Mouse (Mus musculus): Measurements from ENCODE around the gene Coro1c.

Coro1c gene

DNA sequence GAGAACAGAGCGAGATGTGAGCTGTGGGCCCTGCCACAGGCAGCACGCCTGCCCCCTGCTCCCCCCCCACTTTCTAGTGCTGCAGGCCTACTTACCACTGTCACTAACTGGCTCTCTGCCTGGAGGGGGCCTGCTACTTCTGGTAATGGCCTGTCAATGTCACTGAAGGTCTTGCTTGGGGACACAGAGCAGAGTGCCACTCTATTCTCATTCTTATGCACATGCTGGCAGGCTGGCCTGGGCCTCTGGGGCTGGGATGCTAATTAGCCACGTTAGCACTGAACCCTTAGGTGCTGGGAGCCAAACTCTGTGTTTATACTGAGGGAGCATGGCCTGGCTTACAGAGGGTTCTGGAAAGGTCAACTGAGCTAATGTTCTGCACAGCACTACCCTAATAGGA, 52.9 kb downstream of the Coro1c start:
- DNase-seq (ENCODE audit: low spot score in 2 of 2): no peak

- no peak for DNase-seq (ENCODE audit: low spot score in 2 of 2)
Measured at GRCm38 (mm10) chr5:113855117-113855516, 53.4 kb downstream of the Coro1c start.

DNA sequence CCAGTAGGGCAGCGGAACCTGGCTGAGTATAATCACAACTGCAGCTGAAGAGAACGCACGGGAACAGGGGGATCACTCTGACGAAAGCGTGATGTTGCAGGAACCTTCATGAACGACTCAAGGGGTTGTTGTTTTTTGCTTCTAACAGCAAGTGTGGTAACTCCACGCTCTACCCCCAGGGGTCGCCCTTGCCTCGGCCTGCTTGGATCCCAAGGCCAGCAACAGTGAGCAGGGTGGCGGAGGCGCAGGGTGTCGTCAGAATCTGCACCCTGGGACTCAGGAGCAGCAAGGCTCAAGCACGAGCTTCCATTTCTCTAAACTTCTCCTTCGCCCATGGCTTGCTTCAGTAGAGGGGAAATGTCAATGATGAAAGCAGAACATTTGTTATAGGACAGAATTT, 54.1 kb downstream of the Coro1c start:
- peak; percentile 72 to 87 for DNase-seq (ENCODE audit: low spot score in 2 of 2)

DNA sequence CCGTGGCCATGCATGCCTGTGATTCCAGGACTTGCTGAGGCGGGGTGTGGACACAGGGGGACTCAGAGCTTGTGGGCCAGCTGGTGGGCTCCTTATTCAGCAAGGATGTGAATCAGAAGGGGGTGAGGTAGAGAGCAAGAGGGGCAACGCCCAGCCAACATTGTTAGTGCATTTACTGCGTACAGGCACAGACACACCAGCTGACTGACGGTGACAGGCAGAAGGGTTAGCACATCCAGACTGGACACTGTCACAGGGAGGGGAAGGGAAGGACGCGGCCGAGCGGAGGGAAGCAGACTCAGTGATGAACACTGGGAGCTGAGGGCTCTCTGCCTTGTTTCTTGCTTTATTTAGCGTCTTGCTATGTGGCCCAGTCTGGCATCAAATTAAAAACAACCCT, 55.0 kb downstream of the Coro1c start:
- DNase-seq (ENCODE audit: low spot score in 2 of 2): no peak

DNA sequence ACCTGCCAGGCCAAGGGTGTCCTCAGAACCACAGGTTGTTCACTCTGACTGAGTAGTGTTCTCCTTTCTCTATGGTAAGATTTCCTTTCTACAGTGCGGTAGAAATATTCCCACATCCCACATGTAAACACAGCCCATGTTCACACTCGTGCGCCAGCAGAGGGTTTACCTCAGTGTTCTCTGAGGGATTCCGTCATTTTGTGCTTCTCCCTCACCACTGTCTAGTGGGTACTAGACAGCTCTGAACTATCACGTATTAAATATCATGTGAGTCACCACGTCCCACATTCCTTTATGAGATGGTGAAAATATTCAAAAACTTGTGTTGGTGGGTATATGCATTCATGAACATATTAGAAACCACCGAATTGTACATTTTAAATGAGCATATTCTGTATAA, 56.1 kb downstream of the Coro1c start:
- no peak for DNase-seq (ENCODE audit: low spot score in 2 of 2)

- no peak for DNase-seq (ENCODE audit: low spot score in 2 of 2)
Measured at GRCm38 (mm10) chr5:113850680-113851230, 57.8 kb downstream of the Coro1c start.

DNA sequence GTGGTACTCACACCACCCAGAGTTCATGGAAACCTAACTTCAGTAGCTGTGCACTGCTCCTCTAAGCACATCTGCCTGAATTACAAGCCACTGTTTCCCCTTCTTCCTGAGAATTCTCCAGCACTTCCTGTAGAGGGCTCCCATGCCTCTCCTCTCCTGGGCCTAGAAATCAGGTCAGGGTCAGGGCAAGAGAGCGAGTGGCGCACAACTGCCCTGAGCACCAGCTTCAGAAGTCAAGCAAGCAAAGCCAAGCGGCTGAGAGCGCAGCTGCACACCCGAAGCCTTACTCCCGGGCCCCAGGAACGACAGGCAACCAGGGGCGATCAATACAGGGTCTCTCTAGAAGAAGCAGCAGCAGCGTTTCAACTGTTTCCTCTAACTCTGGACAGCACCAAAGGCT, 60.9 kb downstream of the Coro1c start:
- no peak for DNase-seq (ENCODE audit: low spot score in 2 of 2)

DNA sequence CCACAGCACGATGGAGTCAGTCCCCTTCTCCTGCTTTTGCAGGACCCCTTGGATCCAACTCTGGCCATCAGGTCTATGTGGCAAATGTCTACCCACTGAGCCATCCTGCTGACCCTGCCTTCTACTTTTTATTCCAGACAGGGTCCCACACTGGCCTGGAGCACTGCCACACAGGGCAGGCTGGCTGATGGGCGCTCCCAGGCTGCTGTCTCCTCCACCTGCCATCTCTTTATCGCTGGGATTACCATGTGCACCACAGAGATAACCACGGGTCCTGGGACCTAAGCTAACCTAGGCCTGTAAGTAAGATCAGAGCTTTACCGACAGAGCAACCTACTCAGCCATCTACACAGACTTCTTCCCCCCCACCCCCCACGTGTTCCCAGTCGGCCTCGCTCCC, 61.9 kb downstream of the Coro1c start:
- no peak for DNase-seq (ENCODE audit: low spot score in 2 of 2)

DNA sequence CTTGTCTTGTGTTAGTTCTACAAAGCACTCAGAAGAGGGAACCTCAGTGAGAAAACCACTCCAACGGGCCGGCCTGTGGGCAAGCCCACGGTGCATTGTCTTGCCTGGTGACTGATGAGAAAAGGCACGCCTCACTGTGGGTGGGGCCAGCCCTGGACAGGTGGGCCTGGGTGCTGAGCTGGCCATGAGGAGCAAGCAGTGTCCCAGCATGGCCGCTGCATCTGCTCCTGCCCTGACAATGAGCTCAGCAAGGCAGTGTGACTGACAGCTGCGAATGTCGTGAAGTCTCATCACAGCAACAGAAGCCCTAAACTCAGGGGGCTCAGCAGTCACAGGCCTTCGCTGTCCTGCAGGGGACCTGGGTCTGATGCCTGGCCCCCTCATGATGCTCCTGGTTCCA, 62.9 kb downstream of the Coro1c start:
- DNase-seq (ENCODE audit: low spot score in 2 of 2): no peak

GRCm38 (mm10) chr5:113844721-113845120, 63.8 kb downstream of the Coro1c start:
- peak; percentile 71 to 73 for DNase-seq (ENCODE audit: low spot score in 2 of 2)

- DNase-seq (ENCODE audit: low spot score in 2 of 2): no peak
Measured at GRCm38 (mm10) chr5:113844106-113844505, 64.5 kb downstream of the Coro1c start.

- DNase-seq (ENCODE audit: low spot score in 2 of 2): peak in 1 of 2 experiments; percentile 56
Measured at GRCm38 (mm10) chr5:113842906-113843305, 65.7 kb downstream of the Coro1c start.

GRCm38 (mm10) chr5:113842244-113842643, 66.3 kb downstream of the Coro1c start:
- no peak for DNase-seq (ENCODE audit: low spot score in 2 of 2)

DNA sequence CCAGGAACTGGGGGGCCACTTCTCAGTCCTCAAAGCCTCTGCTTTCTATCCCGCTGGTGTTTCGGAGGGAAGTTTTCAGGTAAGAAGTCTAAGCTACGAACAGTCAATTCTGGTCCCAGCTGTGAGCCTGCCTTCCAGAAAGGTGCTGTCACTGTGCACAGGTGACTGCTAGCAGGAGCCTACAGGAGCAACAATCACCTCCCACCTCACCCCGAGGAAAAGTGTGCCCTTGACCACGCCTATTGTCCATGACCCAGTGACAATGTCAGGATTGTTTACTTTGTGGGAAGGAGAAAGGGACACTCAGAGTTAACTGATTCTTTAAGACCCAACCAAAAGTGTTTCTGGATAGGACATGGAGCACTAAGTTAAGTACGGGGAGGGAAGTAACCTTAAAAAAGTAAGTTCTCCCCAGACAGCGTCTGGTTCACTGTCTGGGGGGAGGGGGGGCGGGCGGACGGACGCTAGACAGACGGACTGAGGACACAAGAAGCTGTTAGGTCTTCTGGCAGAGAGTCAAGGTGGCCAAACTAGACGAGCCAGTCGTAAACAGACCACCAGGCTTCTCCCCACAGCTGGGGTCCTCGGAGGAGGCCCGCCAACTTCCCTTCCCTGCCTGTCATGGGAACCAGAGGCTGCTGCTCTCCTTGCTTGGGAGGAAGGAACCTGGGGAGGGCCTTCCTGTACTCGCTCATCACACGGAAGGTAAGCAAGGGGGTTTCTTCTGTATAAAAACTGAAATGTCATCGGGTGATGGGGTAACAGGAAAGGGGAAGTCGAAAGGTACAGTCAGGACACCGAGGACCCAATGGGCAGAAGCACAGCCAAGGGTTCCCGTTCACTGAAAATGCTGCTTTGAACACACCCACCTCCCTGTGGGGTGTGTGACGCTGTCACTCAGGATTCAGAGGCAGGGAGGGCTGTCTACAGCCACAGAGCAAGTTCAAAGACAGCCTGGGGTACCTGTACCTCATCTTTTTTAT, 67.0 kb downstream of the Coro1c start:
- no peak for DNase-seq (ENCODE audit: low spot score in 2 of 2)

DNA sequence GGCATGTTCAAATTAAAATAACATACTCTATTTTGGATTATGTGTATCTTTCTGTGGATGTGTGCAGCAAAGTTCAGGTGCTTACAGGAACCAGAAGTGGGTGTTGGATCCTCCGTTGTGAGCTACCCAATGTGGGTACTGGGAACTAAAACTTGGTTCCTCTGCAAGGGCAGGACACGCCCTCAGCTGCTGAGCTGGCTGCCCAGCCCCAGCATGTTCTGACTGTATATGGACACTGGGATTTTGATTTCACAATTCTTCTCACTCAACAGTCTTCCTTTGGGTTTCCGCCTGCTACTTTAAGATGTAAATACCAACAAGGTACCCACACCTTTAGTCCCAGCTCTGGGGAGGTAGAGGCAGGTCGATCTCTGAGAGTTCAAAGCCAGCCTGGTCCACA, 68.1 kb downstream of the Coro1c start:
- no peak for DNase-seq (ENCODE audit: low spot score in 2 of 2)

DNA sequence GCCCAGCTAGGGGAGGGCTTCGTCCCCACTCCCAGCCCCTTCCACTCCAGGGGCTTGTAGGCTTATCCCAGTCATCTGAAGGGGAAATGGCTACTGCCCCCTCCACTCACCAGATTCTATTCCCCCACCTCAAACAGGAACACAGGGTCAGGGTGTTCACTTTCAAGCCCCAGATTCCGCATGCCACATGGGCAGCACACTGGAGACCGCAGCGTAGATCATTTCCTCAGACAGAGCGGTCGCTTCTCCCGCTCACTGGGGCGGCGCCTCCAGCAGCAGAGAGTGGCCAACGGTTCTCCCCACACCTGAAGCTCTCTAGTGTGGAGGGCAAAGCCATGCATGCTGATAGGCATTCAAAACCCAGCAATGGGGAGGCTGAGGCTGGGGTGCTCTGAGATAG, 71.6 kb downstream of the Coro1c start:
- DNase-seq (ENCODE audit: low spot score in 2 of 2): no peak

- no peak for DNase-seq (ENCODE audit: low spot score in 2 of 2)
Measured at GRCm38 (mm10) chr5:113833316-113833947, 75.1 kb downstream of the Coro1c start.

DNA sequence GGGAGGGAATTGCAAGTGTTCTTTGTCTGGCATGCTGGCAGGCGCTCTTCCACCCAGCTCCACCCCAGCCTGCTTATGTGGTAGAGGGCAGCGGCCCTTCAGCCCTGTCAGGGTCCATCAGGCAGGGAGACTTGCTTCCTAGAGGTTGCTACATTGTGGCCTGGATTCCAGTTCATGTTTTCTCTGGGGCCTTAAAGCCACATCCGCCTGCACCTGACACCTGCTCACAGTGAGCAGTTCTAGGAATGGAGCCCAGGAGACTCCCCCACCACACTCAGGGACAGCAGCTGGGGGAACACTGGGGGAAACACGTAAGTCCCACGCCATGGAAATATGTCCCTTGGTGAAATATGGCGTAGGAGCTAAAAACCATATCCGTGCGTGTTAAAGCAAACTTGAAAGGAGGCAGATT, 76.1 kb downstream of the Coro1c start, which contains the start of gene Selplg:
Gene Selplg (minus strand): TSS at position 155 of the 412 bp plus-strand sequence.
- no peak for DNase-seq (ENCODE audit: low spot score in 2 of 2)

DNA sequence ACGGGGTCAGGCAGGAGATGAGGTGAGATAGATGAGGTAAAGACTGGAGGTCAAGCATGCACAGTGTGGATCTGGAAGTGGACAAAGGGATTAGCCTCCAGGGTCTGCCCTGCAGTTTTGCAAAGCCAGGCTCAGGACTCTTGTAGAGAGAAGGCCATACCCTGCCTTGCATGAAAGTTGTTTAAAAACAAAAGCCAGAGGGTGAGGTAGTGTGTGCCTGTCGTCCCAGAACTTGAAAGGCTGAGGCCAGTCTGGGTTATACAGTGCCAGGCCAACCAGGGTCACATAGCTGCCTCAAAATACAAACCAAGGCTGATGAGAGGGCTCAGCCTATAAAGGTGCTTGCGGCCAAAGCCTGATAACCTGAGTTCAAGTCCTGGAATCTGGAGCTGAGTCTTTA, 76.8 kb downstream of the Coro1c start:
- DNase-seq (ENCODE audit: low spot score in 2 of 2): no peak

DNA sequence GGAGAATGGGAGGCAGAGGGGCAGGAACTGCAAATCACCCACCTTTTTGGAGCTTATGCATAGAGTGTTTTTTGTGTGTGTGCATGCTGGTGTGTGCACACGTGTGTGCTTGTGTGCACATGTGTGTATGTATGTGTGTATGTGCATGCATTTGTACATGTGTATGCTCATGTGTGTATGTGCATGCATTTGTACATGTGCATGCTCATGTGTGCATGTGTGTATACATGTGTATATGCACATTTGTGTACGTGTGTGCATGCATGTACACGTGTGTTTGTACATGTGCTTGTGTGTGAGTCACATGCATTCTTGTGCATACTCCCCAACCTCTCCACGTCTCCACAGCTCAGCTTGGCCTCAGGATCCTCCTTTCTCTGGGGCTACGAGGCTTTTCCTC, 77.8 kb downstream of the Coro1c start:
- DNase-seq (ENCODE audit: low spot score in 2 of 2): no peak

DNA sequence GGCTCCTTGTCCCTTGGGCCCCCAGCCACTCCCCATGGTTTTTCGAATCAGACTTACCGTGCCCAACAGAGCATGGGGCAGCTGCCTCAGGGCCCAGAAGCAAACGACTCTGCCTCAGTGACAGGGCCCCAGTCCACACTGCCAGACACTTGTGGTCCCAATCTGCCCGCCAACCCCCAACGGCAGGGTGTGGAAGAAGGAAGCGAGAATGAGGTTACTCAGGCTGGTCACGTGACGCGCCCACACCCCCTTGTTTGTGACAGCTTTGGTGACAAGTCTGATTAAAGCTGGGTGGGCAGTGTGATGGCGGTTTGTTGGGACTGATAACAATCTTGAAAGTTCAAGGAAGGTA, 78.3 kb downstream of the Coro1c start:
- peak in 1 of 2 experiments; percentile 40 for DNase-seq (ENCODE audit: low spot score in 2 of 2)

DNA sequence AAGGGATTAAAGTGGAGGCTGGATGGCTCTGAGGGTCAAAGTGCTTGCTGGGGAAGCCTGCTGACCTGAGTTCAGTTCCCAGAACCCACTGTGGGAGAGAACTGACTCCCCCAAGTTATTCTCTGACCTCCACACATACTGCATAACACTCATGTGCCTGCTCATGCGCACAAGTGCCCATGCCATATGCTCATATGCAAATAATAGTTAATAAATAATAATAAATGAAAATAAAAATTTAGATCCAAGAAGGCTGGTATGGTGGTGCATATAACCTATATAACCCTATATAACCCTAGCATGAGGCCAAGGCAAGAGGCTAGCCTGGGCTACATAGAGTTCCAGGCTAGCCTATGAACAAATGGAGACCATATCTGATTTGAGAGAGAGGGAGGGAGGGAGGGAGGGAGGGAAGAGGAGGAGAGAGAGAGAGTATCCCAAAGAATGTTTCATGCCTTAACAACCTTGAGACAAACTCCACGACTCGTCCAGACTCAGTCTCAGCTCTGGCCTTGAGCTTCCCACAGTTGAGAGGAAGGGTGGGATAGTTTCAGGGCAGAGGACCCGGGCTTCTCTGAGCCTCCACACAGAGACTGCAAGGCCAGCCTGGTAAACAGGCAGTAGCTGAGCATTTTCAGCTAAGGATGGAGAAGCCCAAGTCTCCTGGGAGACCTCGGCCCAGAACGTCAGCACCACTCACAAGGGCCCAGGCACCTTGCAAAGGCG, 78.8 kb downstream of the Coro1c start:
- DNase-seq (ENCODE audit: low spot score in 2 of 2): no peak
